ENCODE assay signal across 7 mouse cellular contexts in the genomic region with DNA sequence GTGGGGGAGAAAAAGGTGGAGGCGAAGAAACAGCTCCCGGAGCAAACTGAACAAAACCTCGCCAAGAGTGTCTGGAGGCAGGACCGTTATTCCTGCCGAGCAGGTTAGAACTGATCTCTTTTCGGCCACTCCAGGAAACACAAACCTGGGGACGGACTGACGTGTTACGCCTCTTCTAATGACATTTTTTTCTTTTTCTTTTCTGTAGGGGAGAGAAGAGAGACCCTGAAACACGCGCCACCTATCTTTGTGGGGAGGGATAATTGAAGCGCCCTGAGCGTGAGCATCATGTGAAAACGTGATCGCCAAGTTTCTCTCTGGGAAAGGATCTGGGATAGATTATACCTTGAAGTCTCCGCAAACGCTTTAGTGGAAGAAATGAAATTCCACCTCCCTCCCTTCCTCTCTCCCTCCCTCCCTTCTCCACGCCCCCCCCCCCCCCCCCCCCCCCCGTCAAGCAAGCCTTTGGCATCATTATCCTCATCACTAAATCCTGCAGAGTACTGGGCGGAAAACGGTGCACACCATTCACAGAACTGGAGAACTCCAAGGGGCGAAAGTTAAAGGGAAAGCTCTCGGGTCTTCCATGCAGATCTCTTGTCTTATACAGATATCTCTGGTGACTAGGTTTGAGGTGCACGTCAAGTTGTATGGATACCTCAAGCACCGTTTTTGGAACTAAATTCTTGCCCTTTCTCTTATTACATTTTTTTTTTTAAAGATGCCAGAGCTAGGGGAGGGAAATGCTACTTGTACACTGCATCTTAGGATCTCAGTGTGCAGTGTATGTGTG. TPM values are rescaled to one million over a fixed set of nuclear protein-coding genes. Genes with fewer than 3 reads are reported as not detected.
DNase-seq lines count a peak whose midpoint lies in the region; ATAC-seq and TF ChIP-seq lines count a peak whose summit lies in the region.

No protein-coding gene starts in this region.

- H3K4me2 ChIP-seq in forebrain, postnatal 0 days (ENCODE audit: low read depth) = peak overlapping the region; percentile 69
- peak overlapping the region; percentile 74 for H3K4me2 ChIP-seq in hindbrain, embryonic 14.5 days (replicated peaks)
- H3K4me2 ChIP-seq in limb, embryonic 13.5 days (replicated peaks) = peak overlapping the region; percentile 88
- peak overlapping the region; percentile 76 for H3K4me2 ChIP-seq in midbrain, embryonic 11.5 days
- H3K4me2 ChIP-seq in stomach, embryonic 16.5 days (ENCODE audit: low read depth, low read length) = peak overlapping the region; percentile 68

- no peak for DNase-seq in G1E (ENCODE audit: low spot score)
- peak; percentile 55 for DNase-seq in adrenal gland, adult 8-10 months
- DNase-seq in forebrain, postnatal 0 days = peak; percentile 90
- DNase-seq in hindbrain, embryonic 14.5 days (ENCODE audit: low spot score) = peak; percentile 77
- peak; percentile 96 for DNase-seq in midbrain, embryonic 11.5 days (ENCODE audit: low spot score, missing footprints)

- no peaks in the 10 kb centered on the region for H3K9me3 ChIP-seq in G1E (replicated peaks)
- no peaks in the 10 kb centered on the region for H3K9me3 ChIP-seq in forebrain, postnatal 0 days (ENCODE audit: low read length)
- no peaks in the 10 kb centered on the region for H3K9me3 ChIP-seq in hindbrain, embryonic 14.5 days (ENCODE audit: control insufficient read depth, low read length)
- no peaks in the 10 kb centered on the region for H3K9me3 ChIP-seq in limb, embryonic 13.5 days
- H3K9me3 ChIP-seq in midbrain, embryonic 11.5 days (ENCODE audit: control insufficient read depth, low read length) = no peaks in the 10 kb centered on the region
- H3K9me3 ChIP-seq in stomach, embryonic 16.5 days (replicated peaks; ENCODE audit: control insufficient read depth, low read length) = no peaks in the 10 kb centered on the region

- H3K4me3 ChIP-seq in G1E (ENCODE audit: low read depth, low read length) = peak overlapping the region; percentile 80
- H3K4me3 ChIP-seq in forebrain, postnatal 0 days (ENCODE audit: low read depth, low read length) = peak overlapping the region; percentile 56
- peak overlapping the region; percentile 78 for H3K4me3 ChIP-seq in hindbrain, embryonic 14.5 days (replicated peaks; ENCODE audit: low read length)
- peak overlapping the region; percentile 73 for H3K4me3 ChIP-seq in limb, embryonic 13.5 days
- H3K4me3 ChIP-seq in midbrain, embryonic 11.5 days (ENCODE audit: low read depth, low read length) = peak overlapping the region; percentile 98
- peak overlapping the region; percentile 74 for H3K4me3 ChIP-seq in stomach, embryonic 16.5 days (replicated peaks; ENCODE audit: low read length)

- H3K27ac ChIP-seq in forebrain, postnatal 0 days (ENCODE audit: low read depth, low read length) = peak overlapping the region; percentile 98
- H3K27ac ChIP-seq in hindbrain, embryonic 14.5 days = peak overlapping the region; percentile 64
- peak overlapping the region; percentile 56; the same call in 1 of the 2 replicates for H3K27ac ChIP-seq in limb, embryonic 13.5 days
- H3K27ac ChIP-seq in midbrain, embryonic 11.5 days (ENCODE audit: low read depth, low read length) = peak overlapping the region; percentile 83
- peak overlapping the region; percentile 87 for H3K27ac ChIP-seq in stomach, embryonic 16.5 days (ENCODE audit: low read length)

- H3K4me1 ChIP-seq in G1E (ENCODE audit: insufficient read depth, low read depth, low read length) = peaks cover 45% of the 10 kb centered on the region
- H3K4me1 ChIP-seq in forebrain, postnatal 0 days (ENCODE audit: insufficient read depth) = 0 out of 2 replicates have a peak, but pooled peaks cover 3% of the 10 kb centered on the region
- peaks cover 14% of the 10 kb centered on the region; the same call in 1 of the 2 replicates for H3K4me1 ChIP-seq in hindbrain, embryonic 14.5 days (replicated peaks; ENCODE audit: control insufficient read depth, insufficient read depth, low read length)
- H3K4me1 ChIP-seq in limb, embryonic 13.5 days = peaks cover 16% of the 10 kb centered on the region
- H3K4me1 ChIP-seq in midbrain, embryonic 11.5 days (ENCODE audit: control insufficient read depth, insufficient read depth, low read length) = peaks cover 22% of the 10 kb centered on the region
- peaks cover 8% of the 10 kb centered on the region for H3K4me1 ChIP-seq in stomach, embryonic 16.5 days (ENCODE audit: control insufficient read depth, insufficient read depth, low read length)

- 0 out of 2 replicates have a peak, but pooled peaks have one; percentile 17 for ATAC-seq in G1E (ENCODE audit: extremely low read depth, insufficient number of reproducible peaks, low FRiP score, poor library complexity, severe bottlenecking)
- peak; percentile 57 for ATAC-seq in forebrain, postnatal 0 days
- ATAC-seq in hindbrain, embryonic 14.5 days (ENCODE audit: low FRiP score) = no peak
- ATAC-seq in limb, embryonic 13.5 days (ENCODE audit: low FRiP score, low read depth) = no peak
- ATAC-seq in midbrain, embryonic 11.5 days (ENCODE audit: low FRiP score) = 0 out of 2 replicates have a peak, but pooled peaks have one; percentile 0
- peak; percentile 12; the same call in 1 of the 2 replicates for ATAC-seq in stomach, embryonic 16.5 days (ENCODE audit: insufficient read depth, low FRiP score)

- WGBS in forebrain, postnatal 0 days = 1% methylated on average over 23 of the region's 25 CpGs
- WGBS in hindbrain, embryonic 14.5 days = 1% methylated on average over 23 of the region's 25 CpGs
- 1% methylated on average over 24 of the region's 25 CpGs for WGBS in limb, embryonic 13.5 days
- WGBS in midbrain, embryonic 11.5 days = under 1% methylated on average over 23 of the region's 25 CpGs
- WGBS in stomach, embryonic 16.5 days = 2% methylated on average over 23 of the region's 25 CpGs

- H3K27me3 ChIP-seq in G1E (ENCODE audit: insufficient read depth, low read length) = no peaks in the 10 kb centered on the region
- no peaks in the 10 kb centered on the region for H3K27me3 ChIP-seq in forebrain, postnatal 0 days (ENCODE audit: insufficient read depth, low read length)
- no peaks in the 10 kb centered on the region for H3K27me3 ChIP-seq in hindbrain, embryonic 14.5 days (ENCODE audit: control insufficient read depth, insufficient read depth, low read length)
- peaks cover 50% of the 10 kb centered on the region for H3K27me3 ChIP-seq in limb, embryonic 13.5 days
- no peaks in the 10 kb centered on the region for H3K27me3 ChIP-seq in midbrain, embryonic 11.5 days (ENCODE audit: control insufficient read depth, insufficient read depth, low read length)
- peaks cover 5% of the 10 kb centered on the region; the same call in 1 of the 2 replicates for H3K27me3 ChIP-seq in stomach, embryonic 16.5 days (ENCODE audit: control insufficient read depth, insufficient read depth, low read length)

- H3K9ac ChIP-seq in forebrain, postnatal 0 days = peak overlapping the region; percentile 95
- peak overlapping the region; percentile 92 for H3K9ac ChIP-seq in hindbrain, embryonic 14.5 days
- peak overlapping the region; percentile 94 for H3K9ac ChIP-seq in limb, embryonic 13.5 days
- H3K9ac ChIP-seq in midbrain, embryonic 11.5 days (ENCODE audit: low read length) = peak overlapping the region; percentile 100
- peak overlapping the region; percentile 93 for H3K9ac ChIP-seq in stomach, embryonic 16.5 days (ENCODE audit: low read length)

- no peaks in the 10 kb centered on the region for H3K36me3 ChIP-seq in G1E (replicated peaks)
- H3K36me3 ChIP-seq in forebrain, postnatal 0 days (ENCODE audit: insufficient read depth) = no peaks in the 10 kb centered on the region
- H3K36me3 ChIP-seq in hindbrain, embryonic 14.5 days (replicated peaks; ENCODE audit: control insufficient read depth, insufficient read depth) = no peaks in the 10 kb centered on the region
- H3K36me3 ChIP-seq in limb, embryonic 13.5 days = no peaks in the 10 kb centered on the region
- no peaks in the 10 kb centered on the region for H3K36me3 ChIP-seq in midbrain, embryonic 11.5 days (ENCODE audit: control insufficient read depth, insufficient read depth, low read length)
- H3K36me3 ChIP-seq in stomach, embryonic 16.5 days (ENCODE audit: control insufficient read depth, insufficient read depth, low read length) = no peaks in the 10 kb centered on the region

- TF ChIP-seq CTCF in G1E (IDR thresholded peaks at IDR 0.05; ENCODE audit: low read depth, low read length) = no peak
- TF ChIP-seq CTCF in forebrain, postnatal 0 days (IDR thresholded peaks at IDR 0.05; ENCODE audit: low read depth) = peak; percentile 74

RNA-seq across cellular contexts. Expression of gene Zeb2, which starts 4.1 kb away (rescaled TPM):
- total RNA-seq in G1E (2014; fragmentation: Nextera tagmentation) (185 and 216 TPM in 2 replicates), G1E (2017) (65.6 and 79.0 TPM in 2 replicates)
- 4.8 and 5.6 TPM in 2 replicates for polyA plus RNA-seq in G1E (2012)
- 100 to 1,000 TPM; 131 to 156 (median 144) TPM for total RNA-seq in adrenal gland, adult 8-10 months (2022)
- total RNA-seq in forebrain, postnatal 0 days (2014; rRNA removed) = 150 and 186 TPM in 2 replicates
- 47.7 and 50.6 TPM in 2 replicates for polyA plus RNA-seq in forebrain, postnatal 0 days (2015; fragmentation: Nextera tagmentation; extraction: Ambion mirVana)
- 38.8 and 41.9 TPM in 2 replicates for polyA plus RNA-seq in hindbrain, embryonic 14.5 days (2014; fragmentation: Nextera tagmentation; extraction: Ambion mirVana)
- polyA plus RNA-seq in limb, embryonic 13.5 days (2015; fragmentation: Nextera tagmentation; extraction: Ambion mirVana) = 29.9 and 31.8 TPM in 2 replicates
- polyA plus RNA-seq in midbrain, embryonic 11.5 days (2014; fragmentation: Nextera tagmentation; extraction: Ambion mirVana) = 61.2 and 69.9 TPM in 2 replicates
- 43.8 and 50.6 TPM in 2 replicates for polyA plus RNA-seq in stomach, embryonic 16.5 days (2015; fragmentation: Nextera tagmentation; extraction: Ambion mirVana)

Comparison
In these comparisons a context has a peak if more than half of its experiments do, and no peak if none do; other contexts are left out.
1. ATAC-seq: peak in G1E (single experiment), forebrain, postnatal 0 days (single experiment), midbrain, embryonic 11.5 days (single experiment) and stomach, embryonic 16.5 days (single experiment); none in hindbrain, embryonic 14.5 days (single experiment) and limb, embryonic 13.5 days (single experiment).
2. Peak in every context shown above with its lines, with median percentiles within 50 percentile points of each other: H3K4me3 ChIP-seq, H3K27ac ChIP-seq, H3K4me2 ChIP-seq and H3K9ac ChIP-seq.